Mouse (Mus musculus) embryonic facial prominence, embryonic 12.5 days (tissue): ENCODE results near the gene Gas2. TPM values are rescaled to one million over a fixed set of nuclear protein-coding genes. Genes with fewer than 3 reads are reported as not detected.

Experiments used
- ATAC-seq: fragments of 200-750 bp; cut with Nextera tagmentation; 2 replicates; pipeline ENCODE4 v1.8.0; 2017; ENCODE audit not compliant: insufficient number of reproducible peaks, insufficient read depth, low FRiP score, low TSS enrichment
- H3K27ac ChIP-seq: fragments of 300-500 bp; sonication (generic); 2 replicates; pipeline ENCODE4 v1.5.1; 2016; ENCODE audit warnings: mild to moderate bottlenecking
- H3K27me3 ChIP-seq: fragments of 300-500 bp; sonication (generic); 2 replicates; pipeline ENCODE4 v1.6.1; 2016; ENCODE audit warnings: mild to moderate bottlenecking, moderate library complexity
- H3K36me3 ChIP-seq: fragments of 300-500 bp; sonication (generic); 2 replicates; pipeline ENCODE4 v1.6.1; 2016; ENCODE audit warnings: mild to moderate bottlenecking
- H3K4me1 ChIP-seq: fragments of 300-500 bp; sonication (generic); 2 replicates; pipeline ENCODE4 v1.6.1; 2016
- H3K4me2 ChIP-seq: fragments of 300-500 bp; sonication (generic); replicated peaks from 2 replicates; pipeline ENCODE4 v1.6.1; 2016; ENCODE audit warnings: mild to moderate bottlenecking, moderate library complexity
- H3K4me3 ChIP-seq: fragments of 300-500 bp; sonication (generic); 2 replicates; pipeline ENCODE4 v1.5.1; 2016; ENCODE audit warnings: mild to moderate bottlenecking
- H3K9ac ChIP-seq: fragments of 300-500 bp; sonication (generic); 2 replicates; pipeline ENCODE4 v1.6.1; 2016; ENCODE audit warnings: mild to moderate bottlenecking, moderate library complexity
- H3K9me3 ChIP-seq: fragments of 300-500 bp; sonication (generic); 2 replicates; pipeline ENCODE4 v1.6.1; 2016; ENCODE audit warnings: mild to moderate bottlenecking, moderate library complexity
- WGBS: fragments of 180-500 bp; shearing (Covaris S2); methylation state at CpG from one replicate; pipeline ENCODE4 v1.1.7; 2016; 5-methylcytosine and 5-hydroxymethylcytosine counted together
- polyA plus RNA-seq: library from polyadenylated mRNA; unstranded; fragments of >200 nt; fragmentation: Nextera tagmentation; extraction: Ambion mirVana; gene quantifications from 2 replicates; pipeline ENCODE4 v1.2.1, GENCODE M21; 2016

Gas2 gene
- 58.9 and 69.0 TPM in 2 replicates for polyA plus RNA-seq

- peak within 1 kb of the TSS; percentile 73 for H3K4me2 ChIP-seq
- peak within 1 kb of the TSS; percentile 98 for H3K27ac ChIP-seq
- peak within 1 kb of the TSS; percentile 85 for H3K9ac ChIP-seq
- 0 out of 2 replicates have a peak, but pooled peaks cover 3% of the 10 kb centered on the region for H3K36me3 ChIP-seq
- WGBS: 8% methylated on average over 94 of the region's 105 CpGs
- H3K27me3 ChIP-seq: no peaks in the 10 kb centered on the region
- H3K4me3 ChIP-seq: peak within 1 kb of the TSS; percentile 65
- H3K4me1 ChIP-seq: peaks cover 18% of the 10 kb centered on the region
- no peaks in the 10 kb centered on the region for H3K9me3 ChIP-seq
- ATAC-seq: peak; percentile 81
Observed at GRCm38 (mm10) chr7:51861250-51862096, at the start of gene Gas2. Gene Gas2 (plus strand): TSS chr7:51862015.

- WGBS: 56% methylated on average over 4 of the region's 4 CpGs
- Histone ChIP-seq H3K27ac (no peak overlapping the region), H3K4me3 (no peak overlapping the region), H3K9me3 (no peaks in the 10 kb centered on the region), H3K4me1 (no peaks in the 10 kb centered on the region), H3K27me3 (no peaks in the 10 kb centered on the region), H3K4me2 (no peak overlapping the region), H3K36me3 (no peaks in the 10 kb centered on the region), H3K9ac (no peak overlapping the region)
- ATAC-seq: 0 out of 2 replicates have a peak, but pooled peaks have one; percentile 10
Observed at GRCm38 (mm10) chr7:51815473-51816282, 46.1 kb upstream of the Gas2 start.

GRCm38 (mm10) chr7:51816283-51816839 is 45.5 kb upstream of the Gas2 start:
- H3K27ac ChIP-seq: no peak overlapping the region
- H3K36me3 ChIP-seq: no peaks in the 10 kb centered on the region
- H3K9me3 ChIP-seq: no peaks in the 10 kb centered on the region
- no peak overlapping the region for H3K4me3 ChIP-seq
- no peak overlapping the region for H3K4me2 ChIP-seq
- H3K9ac ChIP-seq: no peak overlapping the region
- H3K27me3 ChIP-seq: no peaks in the 10 kb centered on the region
- no peak for ATAC-seq
- WGBS: 53% methylated on average over 3 of the region's 3 CpGs
- H3K4me1 ChIP-seq: no peaks in the 10 kb centered on the region

GRCm38 (mm10) chr7:51818251-51818974 is 43.4 kb upstream of the Gas2 start:
- Histone ChIP-seq H3K9me3 (no peaks in the 10 kb centered on the region), H3K27me3 (no peaks in the 10 kb centered on the region), H3K9ac (no peak overlapping the region), H3K36me3 (no peaks in the 10 kb centered on the region), H3K4me2 (no peak overlapping the region), H3K4me3 (no peak overlapping the region), H3K4me1 (no peaks in the 10 kb centered on the region), H3K27ac (no peak overlapping the region)
- 74% methylated on average over 3 of the region's 3 CpGs for WGBS
- no peak for ATAC-seq

GRCm38 (mm10) chr7:51819891-51820290 is 41.9 kb upstream of the Gas2 start:
- no peak for ATAC-seq
- Histone ChIP-seq H3K4me2 (no peak overlapping the region), H3K27ac (no peak overlapping the region), H3K27me3 (no peaks in the 10 kb centered on the region), H3K36me3 (no peaks in the 10 kb centered on the region), H3K9ac (no peak overlapping the region), H3K4me3 (no peak overlapping the region), H3K9me3 (no peaks in the 10 kb centered on the region), H3K4me1 (no peaks in the 10 kb centered on the region)
- 83% methylated on average over 1 of the region's 1 CpGs for WGBS

- 54% methylated on average over 2 of the region's 2 CpGs for WGBS
- H3K4me3 ChIP-seq: no peak overlapping the region
- no peak for ATAC-seq
Observed at GRCm38 (mm10) chr7:51821467-51821866, 40.3 kb upstream of the Gas2 start.

GRCm38 (mm10) chr7:51823562-51824338 is 38.1 kb upstream of the Gas2 start:
- H3K4me2 ChIP-seq: no peak overlapping the region
- ATAC-seq: no peak
- no peak overlapping the region for H3K27ac ChIP-seq

More at GRCm38 (mm10) chr7:51821467-51821866, 40.3 kb upstream of the Gas2 start:
- no peaks in the 10 kb centered on the region for H3K27me3 ChIP-seq
- no peak overlapping the region for H3K27ac ChIP-seq
- no peaks in the 10 kb centered on the region for H3K9me3 ChIP-seq
- no peaks in the 10 kb centered on the region for H3K36me3 ChIP-seq
- no peak overlapping the region for H3K4me2 ChIP-seq
- no peak overlapping the region for H3K9ac ChIP-seq
- no peaks in the 10 kb centered on the region for H3K4me1 ChIP-seq

GRCm38 (mm10) chr7:51831917-51832316 is 29.9 kb upstream of the Gas2 start:
- H3K4me2 ChIP-seq: no peak overlapping the region
- no peaks in the 10 kb centered on the region for H3K36me3 ChIP-seq
- H3K9me3 ChIP-seq: no peaks in the 10 kb centered on the region
- no peak for ATAC-seq
- H3K27ac ChIP-seq: 0 out of 2 replicates have a peak overlapping the region, but pooled peaks have one; percentile 12
- 44% methylated on average over 7 of the region's 7 CpGs for WGBS
- H3K27me3 ChIP-seq: no peaks in the 10 kb centered on the region
- H3K4me3 ChIP-seq: no peak overlapping the region
- no peak overlapping the region for H3K9ac ChIP-seq
- H3K4me1 ChIP-seq: no peaks in the 10 kb centered on the region

More at GRCm38 (mm10) chr7:51823562-51824338, 38.1 kb upstream of the Gas2 start:
- H3K9me3 ChIP-seq: no peaks in the 10 kb centered on the region
- H3K27me3 ChIP-seq: no peaks in the 10 kb centered on the region
- H3K36me3 ChIP-seq: no peaks in the 10 kb centered on the region
- no peak overlapping the region for H3K4me3 ChIP-seq
- WGBS: 84% methylated on average over 7 of the region's 7 CpGs
- no peak overlapping the region for H3K9ac ChIP-seq
- H3K4me1 ChIP-seq: no peaks in the 10 kb centered on the region

- Histone ChIP-seq H3K9me3 (0 out of 2 replicates have a peak, but pooled peaks cover 4% of the 10 kb centered on the region), H3K27me3 (no peaks in the 10 kb centered on the region), H3K27ac (no peak overlapping the region)
Observed at GRCm38 (mm10) chr7:51840515-51840914, 21.3 kb upstream of the Gas2 start.

GRCm38 (mm10) chr7:51850877-51851276 is 10.9 kb upstream of the Gas2 start:
- no peaks in the 10 kb centered on the region; the same call in 1 of the 2 replicates for H3K36me3 ChIP-seq
- no peak overlapping the region for H3K4me3 ChIP-seq
- H3K9me3 ChIP-seq: no peaks in the 10 kb centered on the region
- no peak for ATAC-seq
- 86% methylated on average over 6 of the region's 6 CpGs for WGBS
- no peak overlapping the region for H3K4me2 ChIP-seq
- H3K27ac ChIP-seq: no peak overlapping the region
- H3K27me3 ChIP-seq: no peaks in the 10 kb centered on the region
- H3K4me1 ChIP-seq: no peaks in the 10 kb centered on the region
- no peak overlapping the region for H3K9ac ChIP-seq

More at GRCm38 (mm10) chr7:51840515-51840914, 21.3 kb upstream of the Gas2 start:
- H3K4me2 ChIP-seq: no peak overlapping the region
- H3K4me1 ChIP-seq: no peaks in the 10 kb centered on the region
- no peak overlapping the region for H3K9ac ChIP-seq
- ATAC-seq: no peak
- 80% methylated on average over 7 of the region's 7 CpGs for WGBS
- H3K36me3 ChIP-seq: no peaks in the 10 kb centered on the region; the same call in 1 of the 2 replicates
- no peak overlapping the region for H3K4me3 ChIP-seq
